Mouse (Mus musculus) limb, embryonic 14.5 days (tissue): Measurements from ENCODE around the gene Dync1i1. TPM values are rescaled to one million over a fixed set of nuclear protein-coding genes. Genes with fewer than 3 reads are reported as not detected.

Experiments
- ATAC-seq: fragments of 200-750 bp; cut with Nextera tagmentation; 2 replicates; pipeline ENCODE4 v1.8.0; 2017; ENCODE audit warnings: low read depth, moderate number of reproducible peaks, moderate TSS enrichment; ENCODE audit not compliant: low FRiP score
- DNase-seq: peaks from one replicate; pipeline ENCODE4 v3.0.0-alpha.2; 2015; ENCODE audit warnings: low spot score
- H3K27ac ChIP-seq: fragments of 300-500 bp; sonication (generic); replicated peaks from 2 replicates; pipeline ENCODE4 v1.5.1; 2014; ENCODE audit warnings: low read depth, mild to moderate bottlenecking, low read length, moderate library complexity, mixed read lengths
- H3K27me3 ChIP-seq: fragments of 300-500 bp; sonication (generic); 2 replicates; pipeline ENCODE4 v1.6.1; 2014; ENCODE audit warnings: low read length, mixed read lengths; ENCODE audit not compliant: control insufficient read depth, insufficient read depth
- H3K36me3 ChIP-seq: fragments of 300-500 bp; sonication (generic); 2 replicates; pipeline ENCODE4 v1.6.1; 2014; ENCODE audit warnings: mild to moderate bottlenecking, low read length, moderate library complexity, mixed read lengths; ENCODE audit not compliant: control insufficient read depth, insufficient read depth
- H3K4me1 ChIP-seq: fragments of 300-500 bp; sonication (generic); 2 replicates; pipeline ENCODE4 v1.6.1; 2014; ENCODE audit warnings: antibody characterized with exemption, low read length, mixed read lengths; ENCODE audit not compliant: control insufficient read depth, insufficient read depth
- H3K4me2 ChIP-seq: fragments of 300-500 bp; sonication (generic); replicated peaks from 2 replicates; pipeline ENCODE4 v1.6.1; 2014; ENCODE audit warnings: low read depth, mild to moderate bottlenecking, low read length, moderate library complexity; ENCODE audit not compliant: severe bottlenecking
- H3K4me3 ChIP-seq: fragments of 300-500 bp; sonication (generic); replicated peaks from 2 replicates; pipeline ENCODE4 v1.5.1; 2014; ENCODE audit warnings: low read length
- H3K9ac ChIP-seq: fragments of 300-500 bp; sonication (generic); 2 replicates; pipeline ENCODE4 v1.6.1; 2014; ENCODE audit warnings: mild to moderate bottlenecking, low read depth, low read length, moderate library complexity; ENCODE audit not compliant: severe bottlenecking
- H3K9me3 ChIP-seq: fragments of 300-500 bp; sonication (generic); 2 replicates; pipeline ENCODE4 v1.6.1; 2016; ENCODE audit warnings: low read length; ENCODE audit not compliant: control insufficient read depth
- POLR2A ChIP-seq: fragments of 200-500 bp; IDR thresholded peaks from 2 replicates; pipeline ENCODE4 v1.8.0; 2012; ENCODE audit warnings: inconsistent platforms, mild to moderate bottlenecking, moderate library complexity, borderline replicate concordance; ENCODE audit not compliant: insufficient read depth, insufficient read length; ENCODE audit errors: extremely low read depth
- WGBS: fragments of 180-500 bp; shearing (Covaris S2); extraction: QIAGEN DNeasy Blood & Tissue Kit; methylation state at CpG from one replicate; pipeline ENCODE4 v1.1.7; 2014; 5-methylcytosine and 5-hydroxymethylcytosine counted together
- polyA plus RNA-seq, 2 experiments: library from polyadenylated mRNA; depleted of rRNA in 1 of 2; stranded (reverse) in 1 of 2; unstranded in 1 of 2; fragments of >200 nt; fragmentation: Nextera tagmentation in 1 of 2; extraction: Ambion mirVana in 1 of 2; gene quantifications; 2 replicates each; pipeline versions ENCODE4 v1.2.1 to v1.2.3; 2012 to 2014

The Dync1i1 gene
- polyA plus RNA-seq, 2 experiments: 10.0 to 12.4 TPM

DNA sequence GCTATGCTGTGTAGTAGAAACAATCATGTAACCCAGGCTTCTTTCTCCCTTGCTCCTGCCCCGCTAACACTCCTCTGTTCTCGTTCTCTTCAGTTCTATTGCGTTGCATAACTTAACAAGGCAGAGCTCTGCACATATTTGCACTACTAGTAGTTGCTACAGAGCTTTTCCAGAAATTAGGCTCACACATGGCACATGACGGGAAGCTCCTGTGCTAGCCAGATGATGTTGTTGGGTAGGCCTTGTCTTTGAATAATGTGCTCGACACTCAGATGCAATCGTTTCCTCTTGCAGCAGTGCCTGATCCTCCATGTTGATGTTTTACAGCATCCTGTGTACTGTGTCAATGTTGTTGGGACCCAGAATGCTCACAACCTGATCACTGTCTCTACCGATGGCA, 240.9 kb downstream of the Dync1i1 start:
- no peak for ATAC-seq

DNA sequence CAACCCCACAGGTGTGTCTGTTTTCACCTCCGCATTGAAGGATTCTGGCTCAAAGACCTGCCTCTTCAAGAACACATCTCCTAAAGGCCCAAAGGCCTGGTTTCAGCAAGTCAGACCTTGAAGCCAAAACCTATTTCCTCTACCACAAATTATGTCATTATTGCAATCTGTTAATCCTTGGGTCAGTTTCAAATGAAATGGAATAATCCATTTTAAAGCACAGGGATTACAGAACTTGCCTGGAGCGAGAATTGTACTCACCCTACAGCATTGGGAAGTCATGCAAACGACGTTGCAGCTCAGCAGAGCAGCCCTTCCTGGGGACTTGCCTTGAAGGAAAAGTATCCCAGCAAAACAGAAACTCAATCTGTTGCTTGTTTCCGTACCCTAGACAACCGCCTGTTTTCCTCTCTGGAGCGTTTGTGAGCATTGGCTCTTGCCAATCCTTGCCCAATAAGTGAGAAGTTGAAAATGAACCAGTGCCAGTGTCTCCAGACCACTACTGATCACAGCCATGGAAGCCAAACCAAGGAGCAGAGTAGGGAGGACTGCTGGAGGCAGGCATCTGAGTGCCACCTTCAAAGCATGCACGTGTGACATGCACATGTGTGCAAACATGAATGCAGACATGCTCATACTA, 241.5 kb downstream of the Dync1i1 start:
- H3K27ac ChIP-seq: 0 out of 2 replicates have a peak overlapping the region, but pooled peaks have one; percentile 13
- no peaks in the 10 kb centered on the region for H3K27me3 ChIP-seq
- no peak overlapping the region for H3K4me2 ChIP-seq
- DNase-seq: no peak
- H3K4me3 ChIP-seq: no peak overlapping the region
- H3K36me3 ChIP-seq: no peaks in the 10 kb centered on the region
- peaks cover 18% of the 10 kb centered on the region for H3K4me1 ChIP-seq
- TF ChIP-seq POLR2A: no peak
- WGBS: 65% methylated on average over 8 of the region's 8 CpGs
- H3K9ac ChIP-seq: no peak overlapping the region
- no peaks in the 10 kb centered on the region for H3K9me3 ChIP-seq
- no peak for ATAC-seq

More for the DNA sequence above, 240.9 kb downstream of the Dync1i1 start:
- Histone ChIP-seq H3K27me3 (no peaks in the 10 kb centered on the region), H3K4me2 (no peak overlapping the region), H3K9me3 (no peaks in the 10 kb centered on the region), H3K4me1 (peaks cover 18% of the 10 kb centered on the region), H3K36me3 (no peaks in the 10 kb centered on the region), H3K27ac (no peak overlapping the region), H3K4me3 (no peak overlapping the region), H3K9ac (no peak overlapping the region)
- no peak for TF ChIP-seq POLR2A
- DNase-seq: no peak
- WGBS: 93% methylated on average over 7 of the region's 7 CpGs

DNA sequence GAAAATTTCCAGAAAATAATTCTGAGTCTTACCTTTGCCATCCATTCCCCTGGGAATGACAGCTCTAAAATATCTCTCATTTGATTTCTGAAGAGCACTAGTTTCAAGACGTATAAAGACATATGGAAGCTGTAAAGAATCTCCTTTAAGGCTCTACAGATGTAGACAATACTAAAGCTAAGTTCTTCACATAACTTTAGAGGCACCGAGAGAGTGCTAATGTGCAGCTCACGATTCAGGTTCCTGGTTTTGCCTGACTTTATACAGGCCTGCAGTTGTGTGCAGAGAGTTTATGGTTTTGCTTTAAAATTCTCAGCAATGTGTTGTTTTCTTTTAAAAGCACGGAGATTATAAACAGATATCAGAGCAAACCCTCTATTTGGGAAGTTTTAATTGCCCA, 242.1 kb downstream of the Dync1i1 start:
- peaks cover 18% of the 10 kb centered on the region for H3K4me1 ChIP-seq
- DNase-seq (peak; percentile 44), ATAC-seq (peak; percentile 70)
- H3K9me3 ChIP-seq: no peaks in the 10 kb centered on the region
- H3K27ac ChIP-seq: 0 out of 2 replicates have a peak overlapping the region, but pooled peaks have one; percentile 13
- H3K36me3 ChIP-seq: no peaks in the 10 kb centered on the region
- H3K4me2 ChIP-seq: no peak overlapping the region
- H3K9ac ChIP-seq: no peak overlapping the region
- no peak for TF ChIP-seq POLR2A
- H3K27me3 ChIP-seq: no peaks in the 10 kb centered on the region
- WGBS: 33% methylated on average over 4 of the region's 4 CpGs
- no peak overlapping the region for H3K4me3 ChIP-seq

DNA sequence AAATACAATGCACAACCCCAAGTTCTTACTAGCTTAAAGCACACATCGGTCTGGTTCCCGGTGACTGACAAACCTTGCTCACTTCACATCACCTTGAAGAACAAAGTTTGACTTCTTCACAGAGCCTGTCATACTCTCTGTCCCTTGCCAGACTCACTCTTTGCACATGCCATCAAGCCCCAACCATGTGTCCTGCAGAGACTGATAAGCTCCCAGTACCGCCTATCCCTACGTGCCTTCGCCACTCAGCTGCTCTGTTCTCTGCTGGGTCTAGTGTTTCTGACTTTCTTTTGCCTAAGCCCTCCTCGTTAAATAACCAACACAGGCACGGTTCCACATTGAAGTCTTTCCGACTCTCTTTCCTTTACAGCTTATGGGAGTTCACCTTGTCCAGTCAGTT, 244.2 kb downstream of the Dync1i1 start:
- 72% methylated on average over 8 of the region's 8 CpGs for WGBS

DNA sequence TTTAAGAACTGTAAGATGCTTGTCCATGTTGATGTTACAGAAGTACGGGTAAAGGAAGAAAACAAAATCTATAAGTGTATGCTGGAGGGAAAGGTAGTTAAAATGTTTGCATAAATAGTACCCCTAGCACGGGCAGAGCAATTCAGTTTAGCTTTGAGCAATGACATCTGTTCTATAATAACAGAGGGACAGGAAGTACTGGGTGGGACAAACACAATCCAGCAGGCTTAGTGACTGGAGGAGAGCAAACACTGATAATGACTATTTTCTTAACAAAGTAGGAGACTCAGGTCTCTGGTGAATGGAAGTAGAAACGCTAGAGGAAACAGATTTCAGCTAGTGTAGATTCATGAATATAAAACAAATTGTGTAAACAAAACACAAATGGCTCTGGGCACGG, 250.8 kb downstream of the Dync1i1 start:
- H3K4me2 ChIP-seq: no peak overlapping the region
- H3K36me3 ChIP-seq: no peaks in the 10 kb centered on the region
- H3K27ac ChIP-seq: no peak overlapping the region
- TF ChIP-seq POLR2A: no peak
- ATAC-seq (no peak), DNase-seq (no peak)
- H3K4me3 ChIP-seq: no peak overlapping the region
- no peaks in the 10 kb centered on the region for H3K27me3 ChIP-seq
- H3K4me1 ChIP-seq: peaks cover 3% of the 10 kb centered on the region; the same call in 1 of the 2 replicates
- H3K9ac ChIP-seq: no peak overlapping the region
- 46% methylated on average over 4 of the region's 4 CpGs for WGBS
- H3K9me3 ChIP-seq: no peaks in the 10 kb centered on the region

More for the DNA sequence above, 244.2 kb downstream of the Dync1i1 start:
- no peaks in the 10 kb centered on the region for H3K9me3 ChIP-seq
- ATAC-seq (no peak), DNase-seq (no peak)
- H3K27ac ChIP-seq: no peak overlapping the region
- H3K9ac ChIP-seq: no peak overlapping the region
- H3K36me3 ChIP-seq: no peaks in the 10 kb centered on the region
- no peak overlapping the region for H3K4me3 ChIP-seq
- peaks cover 18% of the 10 kb centered on the region for H3K4me1 ChIP-seq
- H3K27me3 ChIP-seq: no peaks in the 10 kb centered on the region
- no peak for TF ChIP-seq POLR2A
- no peak overlapping the region for H3K4me2 ChIP-seq
